Mouse (Mus musculus) thymus, adult 2 months (tissue): ENCODE measurements around the gene Ap3b1.

Source experiments
- CTCF ChIP-seq: fragments of 200-500 bp; IDR thresholded peaks from 2 replicates; pipeline ENCODE4 v1.5.1; 2012; ENCODE audit warnings: mild to moderate bottlenecking, control low read depth, low read length, moderate library complexity, borderline replicate concordance; ENCODE audit not compliant: control insufficient read depth, poor library complexity, insufficient read depth; ENCODE audit errors: extremely low read depth
- POLR2A ChIP-seq: fragments of 200-500 bp; IDR thresholded peaks from 2 replicates; pipeline ENCODE4 v1.6.1; 2012; ENCODE audit warnings: mild to moderate bottlenecking, low read length, control low read depth, moderate library complexity; ENCODE audit not compliant: control insufficient read depth, poor library complexity, insufficient read depth; ENCODE audit errors: extremely low read depth

DNA sequence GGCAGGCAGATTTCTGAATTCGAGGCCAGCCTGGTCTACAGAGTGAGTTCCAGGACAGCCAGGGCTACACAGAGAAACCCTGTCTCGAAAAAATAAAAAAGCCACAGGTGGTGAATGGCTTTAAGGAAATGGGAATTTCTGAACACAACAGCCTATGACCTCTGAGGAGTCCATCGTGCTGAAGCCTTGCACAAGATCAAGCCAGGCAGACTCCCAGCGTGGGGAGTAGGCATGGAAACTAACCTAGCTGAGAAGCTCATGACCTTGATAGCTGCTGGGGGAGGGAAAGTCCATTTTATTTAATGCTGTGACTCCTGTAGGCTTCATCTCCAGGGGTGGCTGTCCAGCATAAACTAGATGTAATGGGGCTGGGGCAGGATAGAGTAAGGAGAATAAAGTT is 159.4 kb downstream of the Ap3b1 start:
- no peak for TF ChIP-seq CTCF
- no peak for TF ChIP-seq POLR2A
